Mouse (Mus musculus): ENCODE measurements around the gene Acsl5. TPM values are rescaled to one million over a fixed set of nuclear protein-coding genes. Genes with fewer than 3 reads are reported as not detected.

Gene Acsl5
- polyA plus RNA-seq, 1 experiment: 16.0 TPM

- TF ChIP-seq E2F4 (IDR thresholded peaks at IDR 0.05; ENCODE audit: insufficient read depth) (no peak), MAX (IDR thresholded peaks at IDR 0.05; ENCODE audit: low read depth) (no peak), SRF (IDR thresholded peaks at IDR 0.05; ENCODE audit: control insufficient read depth, insufficient read length, low read depth) (no peak), REST (IDR thresholded peaks at IDR 0.05; ENCODE audit: insufficient read depth, insufficient read length) (no peak), USF1 (IDR thresholded peaks at IDR 0.05; ENCODE audit: low read depth) (no peak), POLR2AphosphoS2 (IDR thresholded peaks at IDR 0.05; ENCODE audit: insufficient read length, low read depth) (no peak), MYOG (IDR thresholded peaks at IDR 0.05; ENCODE audit: control insufficient read depth in 1 of 3, insufficient read depth in 1 of 3, insufficient read length in 2 of 3, low read depth in 2 of 3) (no peak), POLR2A (IDR thresholded peaks at IDR 0.05; ENCODE audit: insufficient read length, low read depth) (no peak), TCF12 (IDR thresholded peaks at IDR 0.05; ENCODE audit: insufficient read depth, poor library complexity, severe bottlenecking) (no peak), MYOD1 (IDR thresholded peaks at IDR 0.05; ENCODE audit: control insufficient read depth in 1 of 3, insufficient read length in 2 of 3, low read depth in 2 of 3) (no peak), CEBPB (IDR thresholded peaks at IDR 0.05; ENCODE audit: insufficient read depth, poor library complexity, severe bottlenecking) (no peak), TCF3 (IDR thresholded peaks at IDR 0.05; ENCODE audit: insufficient read length, low read depth) (no peak)
- H3ac ChIP-seq (ENCODE audit: control insufficient read depth, insufficient read length): no peak overlapping the region
- no peaks in the 10 kb centered on the region for H3K36me3 ChIP-seq (ENCODE audit: control insufficient read depth, insufficient read depth)
- no peak overlapping the region for H3K4me3 ChIP-seq
- no peaks in the 10 kb centered on the region for H3K27me3 ChIP-seq (ENCODE audit: control insufficient read depth, insufficient read depth, insufficient read length)
- no peak overlapping the region for H3K4me2 ChIP-seq (ENCODE audit: low read depth)
- no peaks in the 10 kb centered on the region for H3K79me2 ChIP-seq (ENCODE audit: control insufficient read depth, insufficient read depth)
Observed at GRCm38 (mm10) chr19:55256156-55256555, 4.4 kb downstream of the Acsl5 start.

- no peak overlapping the region for H3ac ChIP-seq (ENCODE audit: control insufficient read depth, insufficient read length)
- H3K27me3 ChIP-seq (ENCODE audit: control insufficient read depth, insufficient read depth, insufficient read length): no peaks in the 10 kb centered on the region
- H3K4me3 ChIP-seq: no peak overlapping the region
- TF ChIP-seq MYOG (IDR thresholded peaks at IDR 0.05; ENCODE audit: control insufficient read depth in 1 of 3, insufficient read depth in 1 of 3, insufficient read length in 2 of 3, low read depth in 2 of 3) (no peak), E2F4 (IDR thresholded peaks at IDR 0.05; ENCODE audit: insufficient read depth) (no peak), CEBPB (IDR thresholded peaks at IDR 0.05; ENCODE audit: insufficient read depth, poor library complexity, severe bottlenecking) (peak; percentile 64; the same call in 1 of the 2 replicates)
- no peaks in the 10 kb centered on the region for H3K36me3 ChIP-seq (ENCODE audit: control insufficient read depth, insufficient read depth)
- no peaks in the 10 kb centered on the region for H3K79me2 ChIP-seq (ENCODE audit: control insufficient read depth, insufficient read depth)
- H3K4me2 ChIP-seq (ENCODE audit: low read depth): no peak overlapping the region
Observed at GRCm38 (mm10) chr19:55257656-55258375, 6.1 kb downstream of the Acsl5 start.

GRCm38 (mm10) chr19:55258514-55258913 is 6.8 kb downstream of the Acsl5 start:
- no peaks in the 10 kb centered on the region for H3K79me2 ChIP-seq (ENCODE audit: control insufficient read depth, insufficient read depth)
- no peak overlapping the region for H3K4me3 ChIP-seq
- H3K27me3 ChIP-seq (ENCODE audit: control insufficient read depth, insufficient read depth, insufficient read length): no peaks in the 10 kb centered on the region
- TF ChIP-seq MYOG (IDR thresholded peaks at IDR 0.05; ENCODE audit: control insufficient read depth in 1 of 3, insufficient read depth in 1 of 3, insufficient read length in 2 of 3, low read depth in 2 of 3) (no peak), SRF (IDR thresholded peaks at IDR 0.05; ENCODE audit: control insufficient read depth, insufficient read length, low read depth) (no peak), E2F4 (IDR thresholded peaks at IDR 0.05; ENCODE audit: insufficient read depth) (no peak), MYOD1 (IDR thresholded peaks at IDR 0.05; ENCODE audit: control insufficient read depth in 1 of 3, insufficient read length in 2 of 3, low read depth in 2 of 3) (no peak), REST (IDR thresholded peaks at IDR 0.05; ENCODE audit: insufficient read depth, insufficient read length) (no peak), MAX (IDR thresholded peaks at IDR 0.05; ENCODE audit: low read depth) (no peak), POLR2AphosphoS2 (IDR thresholded peaks at IDR 0.05; ENCODE audit: insufficient read length, low read depth) (no peak), TCF12 (IDR thresholded peaks at IDR 0.05; ENCODE audit: insufficient read depth, poor library complexity, severe bottlenecking) (no peak), USF1 (IDR thresholded peaks at IDR 0.05; ENCODE audit: low read depth) (no peak), TCF3 (IDR thresholded peaks at IDR 0.05; ENCODE audit: insufficient read length, low read depth) (no peak), POLR2A (IDR thresholded peaks at IDR 0.05; ENCODE audit: insufficient read length, low read depth) (no peak), CEBPB (IDR thresholded peaks at IDR 0.05; ENCODE audit: insufficient read depth, poor library complexity, severe bottlenecking) (no peak)
- no peak overlapping the region for H3ac ChIP-seq (ENCODE audit: control insufficient read depth, insufficient read length)
- no peak overlapping the region for H3K4me2 ChIP-seq (ENCODE audit: low read depth)
- H3K36me3 ChIP-seq (ENCODE audit: control insufficient read depth, insufficient read depth): no peaks in the 10 kb centered on the region

GRCm38 (mm10) chr19:55260389-55261184 is 8.8 kb downstream of the Acsl5 start:
- Histone ChIP-seq H3K27me3 (ENCODE audit: control insufficient read depth, insufficient read depth, insufficient read length) (no peaks in the 10 kb centered on the region), H3K4me3 (no peak overlapping the region), H3K36me3 (ENCODE audit: control insufficient read depth, insufficient read depth) (no peaks in the 10 kb centered on the region), H3K4me2 (ENCODE audit: low read depth) (no peak overlapping the region), H3ac (ENCODE audit: control insufficient read depth, insufficient read length) (no peak overlapping the region), H3K79me2 (ENCODE audit: control insufficient read depth, insufficient read depth) (no peaks in the 10 kb centered on the region)
- TF ChIP-seq MYOD1 (IDR thresholded peaks at IDR 0.05; ENCODE audit: control insufficient read depth in 1 of 3, insufficient read length in 2 of 3, low read depth in 2 of 3): no peak
- no peak for TF ChIP-seq CEBPB (IDR thresholded peaks at IDR 0.05; ENCODE audit: insufficient read depth, poor library complexity, severe bottlenecking)
- TF ChIP-seq TCF12 (IDR thresholded peaks at IDR 0.05; ENCODE audit: insufficient read depth, poor library complexity, severe bottlenecking): no peak
- TF ChIP-seq POLR2A (IDR thresholded peaks at IDR 0.05; ENCODE audit: insufficient read length, low read depth): no peak
- no peak for TF ChIP-seq MYOG (IDR thresholded peaks at IDR 0.05; ENCODE audit: control insufficient read depth in 1 of 3, insufficient read depth in 1 of 3, insufficient read length in 2 of 3, low read depth in 2 of 3)
- TF ChIP-seq USF1 (IDR thresholded peaks at IDR 0.05; ENCODE audit: low read depth): no peak
- TF ChIP-seq SRF (IDR thresholded peaks at IDR 0.05; ENCODE audit: control insufficient read depth, insufficient read length, low read depth): no peak
- TF ChIP-seq TCF3 (IDR thresholded peaks at IDR 0.05; ENCODE audit: insufficient read length, low read depth): no peak
- no peak for TF ChIP-seq REST (IDR thresholded peaks at IDR 0.05; ENCODE audit: insufficient read depth, insufficient read length)
- no peak for TF ChIP-seq POLR2AphosphoS2 (IDR thresholded peaks at IDR 0.05; ENCODE audit: insufficient read length, low read depth)
- TF ChIP-seq MAX (IDR thresholded peaks at IDR 0.05; ENCODE audit: low read depth): no peak
- no peak for TF ChIP-seq E2F4 (IDR thresholded peaks at IDR 0.05; ENCODE audit: insufficient read depth)

Data from myocyte (in vitro differentiated cells).